Mouse (Mus musculus) c-Kit-positive CD71-positive TER-119-negative erythroid progenitor cells, embryonic 14.5 days (primary cell): ENCODE measurements around the gene Gm21409.
"Not testable (repeated sequence)": the region's sequence is repeated elsewhere in the genome, so short reads cannot be mapped to it uniquely, and the experiment has no call there.

Experiments
- DNase-seq: peaks from one replicate; pipeline ENCODE4 v3.0.0-alpha.2; 2013; ENCODE audit warnings: low read depth

Gene Gm21409

DNA sequence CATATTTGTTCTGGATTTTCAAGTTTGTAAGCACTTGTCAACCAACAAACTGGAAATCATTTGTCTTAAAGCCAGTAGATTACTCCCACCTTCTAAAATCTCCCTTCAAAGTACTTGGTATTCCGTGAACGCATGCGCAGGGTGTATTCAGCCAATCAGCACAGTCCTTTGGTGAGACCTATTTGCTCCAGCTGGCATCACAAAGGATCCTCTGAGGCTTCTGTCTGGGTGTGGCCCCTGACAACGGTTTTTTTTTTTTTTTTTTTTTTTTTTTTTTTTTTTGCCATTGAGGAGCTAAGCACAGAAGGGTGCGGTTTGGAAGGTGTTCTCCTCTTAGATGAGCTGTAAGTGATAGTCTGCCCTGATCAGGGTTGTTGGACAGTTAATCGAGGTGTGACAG is at the start of gene Gm21409:
Gene Gm21409 (plus strand): TSS at position 301 of the 400 bp plus-strand sequence.
- DNase-seq: not testable (repeated sequence)
